Mouse (Mus musculus): ENCODE measurements around the gene Cnpy1. TPM values are rescaled to one million over a fixed set of nuclear protein-coding genes. Genes with fewer than 3 reads are reported as not detected.

Cnpy1 gene
- not detected for total RNA-seq (2021)
- long read RNA-seq, experiment 1, result 0 reads
- long read RNA-seq, experiment 2, result 0 reads

DNA sequence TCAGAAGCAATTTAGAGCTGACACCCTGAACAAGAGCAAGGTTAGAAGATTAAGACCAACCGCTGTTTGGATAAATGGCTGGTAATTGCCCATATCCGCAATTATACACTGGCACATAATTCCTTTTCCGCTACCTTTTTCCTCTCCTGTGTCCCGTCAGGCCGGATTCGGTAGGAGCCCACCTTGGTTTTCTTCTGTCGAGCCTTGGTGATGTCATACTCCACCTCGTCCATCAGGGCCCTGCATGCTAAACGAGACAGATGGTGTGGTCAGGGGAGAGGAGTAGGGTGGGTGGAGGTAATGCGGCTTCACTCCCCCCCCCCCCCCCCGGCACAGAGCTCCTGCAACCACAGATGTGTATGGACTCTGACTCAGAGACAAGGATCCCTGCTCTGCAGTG, at the start of gene Cnpy1:
TSS of gene Cnpy1 (minus strand) at position 233 of the 400 bp plus-strand sequence.
- DNase-seq (ENCODE audit: low spot score in 2 of 2), result no peak

DNA sequence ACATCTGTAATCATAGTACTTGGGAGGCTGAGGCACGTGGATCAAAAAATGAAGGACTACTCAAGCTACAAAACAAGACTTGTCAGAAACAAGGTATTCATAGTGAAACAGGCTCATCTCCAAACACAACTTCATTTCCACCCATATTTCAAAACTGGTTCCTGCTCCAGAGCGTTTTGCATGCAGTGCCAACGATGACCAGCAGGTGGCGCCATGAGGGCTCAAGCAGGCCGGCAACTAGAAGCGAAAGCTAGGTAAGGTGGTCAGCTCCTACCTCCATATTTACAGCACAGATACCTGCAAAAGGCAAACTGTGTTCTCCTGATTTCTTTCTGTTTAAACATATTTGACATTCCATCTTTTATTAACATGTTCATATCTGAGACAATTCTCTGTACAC, 48.4 kb upstream of the Cnpy1 start:
- DNase-seq (ENCODE audit: low spot score in 2 of 2), result peak; percentile 68 to 81

DNA sequence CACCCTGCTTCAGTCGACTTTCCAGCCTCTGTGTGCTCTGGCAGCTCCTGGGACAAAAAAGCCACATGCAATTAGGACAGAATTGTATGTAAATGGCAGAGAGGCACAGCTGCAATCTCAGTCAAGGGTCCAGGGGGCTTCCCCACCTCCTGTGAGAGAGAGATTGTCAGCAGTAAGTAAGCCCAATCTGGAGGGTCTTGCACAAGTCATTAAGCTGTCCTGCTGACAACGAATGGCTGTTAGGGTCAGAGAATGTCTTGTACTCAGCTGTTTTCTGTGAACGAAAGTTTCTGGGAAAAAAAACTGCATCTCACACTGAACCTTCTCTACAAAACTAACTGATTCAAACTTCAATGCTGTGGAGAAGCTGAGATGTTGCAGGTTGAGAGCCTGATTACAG, 46.7 kb upstream of the Cnpy1 start:
- DNase-seq (ENCODE audit: low spot score in 2 of 2), result no peak

DNA sequence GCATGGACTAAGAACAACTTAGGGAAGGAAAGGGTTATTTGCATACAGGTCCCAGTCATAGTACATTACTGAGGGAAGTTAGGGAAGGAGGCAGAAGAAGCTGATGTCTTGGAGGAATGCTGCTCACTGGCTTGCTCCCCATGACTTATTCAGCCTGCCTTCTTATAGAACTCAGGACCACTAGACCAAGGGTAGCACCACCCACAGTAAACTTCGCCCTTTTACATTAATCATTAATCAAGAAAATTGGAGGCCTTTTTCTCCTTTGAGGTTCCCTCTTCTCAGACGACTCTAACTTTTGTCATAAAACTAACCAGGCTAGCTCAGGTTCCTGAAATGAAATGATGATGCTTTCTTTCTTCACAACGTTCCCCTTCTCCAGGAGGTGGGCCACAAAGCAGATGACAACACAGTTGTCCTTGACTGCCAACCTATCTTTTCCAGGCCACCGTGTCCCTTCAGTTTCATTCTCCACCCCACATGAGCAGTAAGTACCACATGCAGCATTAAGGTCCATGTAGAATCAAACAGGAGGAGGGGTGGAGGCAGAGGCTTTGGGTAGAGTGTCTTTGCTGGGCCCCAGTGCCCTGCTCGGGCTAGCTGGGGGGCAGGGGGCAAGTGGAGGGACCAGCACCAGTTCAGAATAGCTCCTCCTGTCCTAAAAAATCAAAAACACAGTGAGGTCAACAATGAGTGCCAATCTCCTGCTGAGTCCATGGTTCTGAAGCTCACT, 45.7 kb upstream of the Cnpy1 start:
- DNase-seq (ENCODE audit: low spot score in 2 of 2), result no peak

DNA sequence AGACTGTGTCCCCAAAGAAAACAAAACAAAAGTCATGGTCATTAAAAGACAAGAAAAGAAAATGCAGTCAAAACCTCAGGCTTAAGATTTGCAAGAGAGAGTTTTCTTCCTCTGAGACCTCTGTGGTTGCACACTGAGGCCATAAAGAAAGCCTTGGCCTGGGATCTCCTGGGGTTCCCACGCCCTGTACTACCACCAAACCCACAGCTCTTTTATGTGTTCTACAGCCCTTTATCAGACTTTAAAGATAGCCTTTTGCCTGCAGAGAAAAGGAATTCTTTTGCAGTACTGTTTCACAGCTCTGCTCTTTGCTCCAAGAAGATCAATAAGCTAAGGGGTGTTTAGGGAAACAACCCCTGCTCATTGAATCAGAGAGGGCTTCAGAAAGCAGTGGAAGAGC, 45.0 kb upstream of the Cnpy1 start:
- no peak for DNase-seq (ENCODE audit: low spot score in 2 of 2)

DNA sequence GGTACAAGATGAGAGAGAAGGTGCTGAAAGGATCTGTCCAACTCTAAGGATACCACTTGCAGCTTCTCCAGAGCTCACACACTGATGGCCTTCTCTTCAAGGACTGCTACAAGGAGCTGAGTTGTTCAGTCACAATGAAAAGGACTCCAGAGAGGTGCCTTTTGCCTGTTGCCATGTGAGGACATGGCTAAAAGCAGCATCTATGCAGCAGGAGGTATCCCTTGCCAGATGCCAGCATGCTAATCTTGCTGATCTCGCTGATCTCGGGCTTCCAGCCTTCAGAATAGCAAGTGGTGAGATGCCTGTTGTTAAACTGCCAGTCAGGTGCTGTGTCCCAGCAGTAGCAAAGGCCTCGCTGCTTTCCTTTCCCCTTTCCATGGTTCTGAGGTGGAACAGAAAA, 43.5 kb upstream of the Cnpy1 start:
- no peak for DNase-seq (ENCODE audit: low spot score in 2 of 2)

DNA sequence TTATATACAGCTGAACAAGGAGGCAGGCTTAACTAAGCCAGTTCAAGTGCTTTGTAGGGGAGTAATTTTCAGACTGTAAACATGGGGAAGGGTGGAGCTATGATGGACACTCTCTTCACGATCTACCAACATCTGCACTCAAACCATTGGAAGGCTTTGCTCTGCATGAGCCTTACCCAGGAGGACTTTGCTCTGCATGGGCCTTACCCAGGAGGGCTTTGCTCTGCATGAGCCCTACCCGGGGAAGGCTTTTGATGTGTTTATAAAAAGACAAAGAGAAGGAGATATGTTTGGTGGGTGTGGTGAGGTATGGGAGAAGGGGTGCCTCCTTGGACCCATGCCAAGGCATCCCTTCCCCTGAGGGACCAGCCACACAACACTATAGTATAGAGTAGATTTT, 31.7 kb upstream of the Cnpy1 start:
- no peak for DNase-seq (ENCODE audit: low spot score in 2 of 2)

DNA sequence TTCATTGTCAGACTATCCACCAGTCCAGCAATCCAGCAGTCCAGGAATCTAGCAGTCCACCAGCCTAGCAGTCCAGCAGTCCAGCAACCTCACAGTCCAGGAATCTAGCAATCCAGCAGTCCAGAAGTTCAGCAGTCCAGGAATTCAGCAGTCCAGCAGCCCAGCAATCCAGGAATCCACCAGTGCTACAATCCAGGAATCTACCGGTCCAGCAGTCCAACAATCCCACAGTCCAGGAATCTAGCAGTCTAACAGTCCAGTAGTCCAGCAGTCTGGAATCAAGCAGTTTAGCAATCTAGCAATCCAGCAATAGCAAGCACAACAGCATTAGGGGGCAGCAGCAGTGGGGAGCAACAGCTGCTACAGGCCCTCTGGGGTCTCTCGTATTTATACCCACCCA, 27.2 kb upstream of the Cnpy1 start:
- no peak for DNase-seq (ENCODE audit: low spot score in 2 of 2)

DNA sequence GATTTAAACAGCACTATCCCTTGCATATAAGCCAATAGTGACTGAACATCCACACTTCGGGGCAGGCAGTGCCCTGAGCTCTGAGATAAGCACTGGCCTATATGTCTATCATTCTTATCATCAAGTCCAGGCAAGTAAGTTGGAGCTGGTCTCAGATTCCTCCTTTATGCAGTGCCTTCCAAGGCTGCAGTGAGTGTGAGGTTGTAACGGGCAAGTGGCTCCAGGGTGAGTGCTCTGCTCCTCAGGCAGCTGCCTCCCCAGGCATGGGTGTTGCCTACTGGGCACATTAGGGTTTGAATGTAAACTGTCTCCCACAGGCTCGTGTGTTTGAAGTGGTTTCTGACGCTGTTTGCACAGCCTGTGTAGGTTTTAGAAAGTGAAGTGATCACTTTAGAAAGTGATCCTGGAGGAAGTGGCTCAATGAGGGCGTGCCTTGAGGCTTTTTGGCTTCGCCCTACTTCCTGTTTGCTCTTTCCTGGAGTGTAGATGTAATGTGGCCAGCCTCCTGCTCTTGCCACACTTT, 23.9 kb upstream of the Cnpy1 start:
- DNase-seq (ENCODE audit: low spot score in 2 of 2), result no peak

DNA sequence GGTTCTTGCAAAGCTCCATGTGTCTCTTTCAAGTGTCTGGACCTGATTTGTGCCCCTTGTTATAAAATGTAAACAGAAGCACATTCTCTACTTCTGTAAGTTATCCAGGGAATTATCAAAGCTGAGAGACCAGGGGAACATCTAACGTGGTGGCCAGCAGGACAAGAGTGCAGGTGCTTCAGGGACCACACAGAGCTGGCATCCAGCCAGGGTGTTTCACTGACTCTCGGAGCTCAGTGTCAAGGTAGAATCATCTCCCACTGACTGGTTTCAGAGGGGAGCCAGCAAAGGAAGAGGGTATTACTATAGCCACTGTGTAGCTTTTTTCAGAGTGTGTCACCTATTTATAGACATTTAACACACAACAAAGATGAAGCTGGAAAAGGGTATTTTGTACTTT, 22.0 kb upstream of the Cnpy1 start:
- no peak for DNase-seq (ENCODE audit: low spot score in 2 of 2)

DNA sequence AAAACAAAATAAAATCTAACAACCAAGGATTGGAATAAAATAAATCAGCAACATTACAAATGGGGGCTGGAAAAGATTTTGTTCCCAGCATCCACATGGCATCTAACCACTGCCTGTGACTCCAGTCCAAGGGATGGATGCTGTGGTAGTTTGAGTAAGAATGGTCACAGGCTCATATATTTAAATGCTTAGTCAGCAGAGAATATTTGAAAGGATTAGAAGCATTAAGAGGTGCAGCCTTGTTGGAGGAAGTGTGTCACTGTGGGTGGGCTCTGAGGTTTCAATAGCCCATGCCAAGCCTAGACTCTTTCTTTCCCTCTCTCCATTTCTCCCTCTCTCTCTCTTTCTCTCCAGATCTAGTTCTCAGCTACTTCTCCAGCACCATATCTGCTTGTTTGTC, 20.0 kb upstream of the Cnpy1 start:
- DNase-seq (ENCODE audit: low spot score in 2 of 2), result no peak

DNA sequence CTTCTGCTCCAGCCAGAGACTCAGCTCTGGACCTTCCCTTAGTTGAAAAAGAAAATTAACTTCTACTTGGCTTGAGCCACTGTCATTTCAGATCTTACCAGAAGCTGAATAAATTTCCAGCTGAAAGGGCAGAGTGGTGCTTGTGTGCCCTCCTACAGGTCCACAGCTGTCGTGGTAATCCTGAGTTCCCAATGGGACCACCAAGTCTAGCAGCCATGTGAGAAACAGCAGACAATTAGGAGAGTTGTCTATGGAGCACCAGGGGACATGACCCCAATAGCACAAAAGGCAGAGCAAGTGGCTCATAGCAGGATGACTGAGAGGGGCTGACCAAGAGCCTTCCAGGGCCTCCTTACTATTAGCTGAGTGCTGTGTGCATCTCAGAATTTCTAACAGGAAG, 18.2 kb upstream of the Cnpy1 start:
- DNase-seq (ENCODE audit: low spot score in 2 of 2), result no peak

DNA sequence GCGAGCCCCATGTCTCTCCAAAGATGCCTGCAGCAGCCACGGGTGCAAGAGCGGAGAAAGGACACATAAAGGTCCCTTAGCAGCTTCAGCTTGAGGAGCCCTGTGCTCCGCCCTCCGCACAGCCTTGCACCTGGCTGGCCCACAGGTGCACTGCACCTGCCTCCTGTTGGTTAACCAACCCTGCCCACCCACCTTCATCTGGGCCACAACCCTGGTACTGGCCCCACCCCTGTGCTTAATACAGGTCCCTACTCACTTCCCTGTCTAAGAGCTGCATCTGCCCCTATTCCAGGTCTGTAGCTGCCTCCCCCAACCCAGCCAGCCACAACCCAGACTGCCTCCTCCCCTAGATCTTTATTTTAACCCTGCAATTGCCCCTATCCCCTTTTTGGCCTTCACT, 16.5 kb upstream of the Cnpy1 start:
- DNase-seq (ENCODE audit: low spot score in 2 of 2), result no peak

DNA sequence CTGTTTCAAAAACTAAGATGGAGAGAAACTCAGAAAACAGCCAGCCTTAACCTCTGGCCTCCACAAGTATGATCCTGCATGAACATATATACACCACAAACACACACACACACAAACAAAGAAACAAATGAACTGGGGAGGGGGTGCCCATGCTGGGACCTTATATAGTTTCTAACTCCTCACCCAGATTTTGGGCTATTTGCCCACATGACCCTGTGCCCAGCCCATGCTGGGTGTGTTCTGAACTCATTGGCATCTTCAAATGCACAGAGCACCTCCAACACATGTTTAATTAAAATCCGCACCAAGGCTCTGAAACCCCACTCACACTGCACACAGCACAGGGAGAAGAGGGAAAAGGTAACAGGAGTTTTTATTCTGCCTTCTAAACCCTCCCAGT, 14.3 kb upstream of the Cnpy1 start:
- DNase-seq (ENCODE audit: low spot score in 2 of 2), result no peak

DNA sequence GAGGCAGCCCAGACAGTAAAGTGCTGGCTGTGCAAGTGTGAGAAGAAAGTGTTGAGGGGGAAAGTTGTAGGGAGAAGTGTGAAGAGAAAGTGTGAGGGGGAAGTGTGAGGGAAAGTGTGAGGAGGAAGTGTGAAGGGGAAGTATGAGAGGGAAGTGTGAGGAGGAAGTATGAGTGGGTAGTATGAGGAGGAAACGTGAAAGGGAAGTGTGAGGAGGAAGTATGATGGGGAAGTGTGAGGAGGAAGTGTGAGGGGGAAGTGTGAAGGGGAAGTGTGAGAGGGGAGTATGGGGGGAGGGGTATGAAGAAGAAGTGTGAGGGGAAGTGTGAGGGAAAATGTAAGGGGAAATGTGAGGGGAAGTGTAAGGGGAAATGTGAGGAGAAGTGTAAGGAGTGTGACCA, 13.8 kb upstream of the Cnpy1 start:
- DNase-seq (ENCODE audit: low spot score in 2 of 2), result no peak

DNA sequence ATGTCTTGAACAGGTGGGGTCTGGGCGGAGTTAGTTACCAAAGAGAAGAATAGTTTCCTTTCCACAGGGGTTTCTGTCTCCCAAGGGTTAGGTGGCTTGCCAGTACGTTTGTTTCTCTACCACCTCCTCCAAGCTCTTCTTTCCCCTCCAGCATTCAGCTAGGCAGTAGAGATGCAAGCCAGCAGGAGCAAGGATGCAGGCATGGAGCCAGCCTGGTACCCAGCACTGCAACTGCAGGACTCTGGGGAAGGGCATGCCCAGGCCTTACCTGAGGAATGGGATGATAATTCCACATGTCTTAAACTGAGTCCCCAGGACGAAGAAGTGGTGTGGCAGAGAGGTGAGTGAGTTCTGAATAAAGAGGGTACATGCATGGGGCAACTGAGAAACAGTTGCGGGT, 12.2 kb upstream of the Cnpy1 start:
- no peak for DNase-seq (ENCODE audit: low spot score in 2 of 2)

DNA sequence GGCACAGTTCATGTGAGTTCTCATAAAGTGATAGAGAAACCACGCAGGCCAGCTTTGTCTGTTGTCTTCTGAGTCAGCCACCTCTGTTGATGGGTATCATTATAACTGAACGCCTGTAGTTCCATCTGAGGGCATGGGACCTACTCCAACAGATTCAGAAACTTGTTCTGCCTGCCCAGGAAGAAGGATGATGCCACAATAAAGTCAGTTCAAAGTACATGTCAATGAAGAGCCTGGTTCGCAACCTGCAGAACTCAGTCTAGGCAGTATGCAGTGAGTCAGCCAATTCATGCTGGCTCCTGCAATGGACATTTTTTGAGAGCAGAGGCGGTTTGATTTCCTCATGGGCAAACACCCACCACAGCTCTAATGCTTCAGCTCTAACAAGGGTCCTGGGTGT, 7.4 kb upstream of the Cnpy1 start:
- DNase-seq (ENCODE audit: low spot score in 2 of 2), result no peak

DNA sequence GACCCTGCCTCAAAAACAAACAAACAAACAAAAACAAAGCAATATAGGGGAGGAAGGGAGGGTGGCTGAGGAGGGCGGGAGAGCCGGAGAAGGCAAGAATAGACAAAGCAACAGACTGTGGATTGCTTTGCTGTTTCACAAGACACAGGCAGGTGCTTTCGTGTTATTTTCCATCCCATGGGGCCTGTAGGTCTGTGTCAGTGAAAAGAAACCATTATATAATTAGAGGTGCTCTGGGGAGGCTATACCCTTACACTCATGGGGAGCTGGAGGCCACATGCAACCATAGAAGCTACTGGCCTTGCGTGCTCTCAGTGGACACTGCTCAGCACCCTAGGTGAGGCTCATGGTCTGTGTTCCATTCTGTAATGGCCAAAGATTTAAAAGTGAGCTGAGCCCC, 6.7 kb upstream of the Cnpy1 start:
- DNase-seq (ENCODE audit: low spot score in 2 of 2), result no peak

DNA sequence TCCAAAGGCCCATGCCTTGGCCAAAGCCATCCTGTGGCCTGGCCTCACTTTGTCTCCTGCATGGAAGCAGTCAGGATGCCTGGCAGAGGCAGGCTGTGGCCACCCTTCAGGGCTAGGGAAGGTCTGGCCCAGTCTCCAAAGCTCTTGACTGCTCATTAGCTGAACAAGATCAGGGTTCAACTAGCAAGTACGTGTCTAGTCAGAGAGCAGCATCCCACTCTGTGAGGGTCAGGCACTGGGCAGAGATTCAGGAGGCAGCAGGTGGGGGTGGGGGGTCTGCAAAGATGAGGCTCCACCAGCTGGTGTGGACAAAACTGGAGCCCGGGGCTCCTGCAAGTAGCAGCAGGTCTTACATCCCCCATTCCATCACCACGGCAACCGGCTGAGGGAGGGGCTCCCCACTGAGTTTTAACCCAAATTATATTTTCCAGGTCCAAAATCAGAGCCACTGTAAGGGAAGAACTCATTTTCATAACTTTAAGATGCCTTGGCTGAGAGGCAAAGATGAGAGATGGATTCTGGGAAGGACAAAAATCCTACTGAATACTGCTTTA, 5.7 kb upstream of the Cnpy1 start:
- DNase-seq (ENCODE audit: low spot score in 2 of 2), result no peak

DNA sequence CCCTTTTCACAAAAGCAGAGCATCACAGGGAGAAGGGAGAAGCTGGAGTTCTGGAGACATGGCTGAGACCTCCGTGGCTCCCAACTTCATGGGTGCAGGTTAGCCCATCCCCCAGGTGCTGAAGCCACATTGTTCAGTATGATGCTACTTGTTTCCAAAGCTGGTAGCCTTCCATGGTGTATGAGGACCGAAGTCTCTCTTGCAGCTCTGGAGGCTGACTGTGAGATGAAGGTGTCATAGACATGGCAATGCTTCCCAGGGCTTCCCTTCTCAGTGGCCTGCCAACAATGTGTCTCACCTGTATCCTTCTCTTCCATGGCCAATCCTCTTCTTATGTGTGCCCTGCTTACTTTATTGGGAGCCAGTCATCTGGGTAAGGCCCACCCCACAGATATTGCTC, 4.9 kb upstream of the Cnpy1 start:
- DNase-seq (ENCODE audit: low spot score in 2 of 2), result no peak

DNA sequence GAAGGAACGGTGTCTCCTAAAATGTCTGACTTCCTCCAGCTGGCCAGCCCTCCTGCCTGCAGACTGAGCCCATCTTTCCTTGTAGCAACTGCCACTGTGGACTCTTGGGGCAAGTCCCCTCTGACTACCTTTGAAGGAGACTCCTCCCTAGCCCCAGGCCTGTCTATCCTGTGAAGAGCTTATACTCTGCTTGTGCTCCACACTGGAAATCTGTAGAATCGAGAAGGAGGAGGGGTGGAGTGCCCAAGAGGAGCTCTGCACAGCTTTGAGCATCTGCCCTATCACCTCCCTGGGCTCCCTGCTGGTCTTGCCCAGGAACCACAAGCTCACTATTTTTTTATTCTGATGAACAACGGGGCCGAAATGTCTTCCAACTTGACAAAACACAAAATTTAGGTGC, 485 bp downstream of the Cnpy1 start:
- no peak for DNase-seq (ENCODE audit: low spot score in 2 of 2)

DNA sequence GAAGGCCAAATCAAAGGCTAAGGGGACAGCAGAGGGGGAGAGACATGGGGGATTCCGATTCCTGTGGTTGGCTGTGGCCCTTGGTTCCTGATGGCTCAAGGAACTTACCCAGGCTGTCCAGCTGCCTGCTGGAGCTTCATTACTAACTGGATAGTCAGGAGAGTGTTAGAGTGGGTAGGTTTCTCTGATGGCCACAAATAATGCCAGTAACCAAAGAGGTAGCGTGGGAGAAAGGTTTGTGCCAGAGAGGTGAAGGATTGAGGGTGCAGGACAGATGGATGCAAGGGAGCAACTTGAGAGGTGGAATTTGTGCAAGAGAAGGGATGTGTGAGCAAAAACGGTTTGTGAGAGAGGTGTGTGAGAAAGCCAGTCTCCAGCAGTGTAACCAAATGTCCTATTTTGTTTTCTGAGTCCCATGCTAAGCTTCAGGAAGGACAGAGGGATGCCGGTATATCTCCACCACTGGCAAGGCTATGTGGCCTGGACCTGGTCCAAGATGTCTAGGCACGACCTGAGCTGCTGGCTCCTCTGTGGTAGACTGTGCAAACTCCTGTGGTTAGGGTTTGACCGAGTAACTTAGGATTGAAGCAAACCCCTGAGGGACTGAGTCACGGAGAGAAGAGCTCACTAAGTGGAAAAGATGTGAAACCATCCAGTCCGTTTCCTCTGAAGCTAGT, 2.0 kb downstream of the Cnpy1 start:
- DNase-seq (ENCODE audit: low spot score in 2 of 2), result no peak

DNA sequence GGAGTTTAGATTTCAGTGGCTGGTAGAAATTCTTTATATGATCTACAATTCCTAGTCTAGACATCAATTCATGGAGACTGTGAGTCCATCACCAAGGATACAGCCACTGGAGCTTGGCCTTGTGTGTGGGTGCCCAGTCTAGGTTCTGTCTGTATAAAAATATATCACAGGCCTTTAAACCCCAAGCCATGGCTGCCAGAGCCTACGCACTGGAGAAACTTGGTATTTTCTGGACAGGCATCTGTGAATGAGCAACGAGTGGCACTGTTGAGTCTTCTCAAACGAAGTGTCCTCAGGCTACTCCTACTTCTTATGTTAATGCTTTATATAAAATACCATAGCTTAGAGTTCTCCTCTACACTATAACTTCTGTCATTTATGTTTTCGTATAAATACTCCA, 4.2 kb downstream of the Cnpy1 start:
- DNase-seq (ENCODE audit: low spot score in 2 of 2), result no peak

Measured in gastrocnemius, postnatal 4 days (tissue).